Mouse (Mus musculus): ENCODE data around the gene Krt19.

- TF ChIP-seq CTCF (IDR thresholded peaks at IDR 0.05; ENCODE audit: low read depth) = no peak
- no peak for TF ChIP-seq EP300 (IDR thresholded peaks at IDR 0.05; ENCODE audit: low read depth)
These were observed 42.8 kb downstream of the Krt19 start, which contains the start of gene Krt36 for GRCm38 (mm10) chr11:100105576-100106122.

Data from liver, embryonic 14.5 days (tissue).